Mouse (Mus musculus) liver, adult 2 months (tissue): ENCODE data around the gene Vps29. TPM values are rescaled to one million over a fixed set of nuclear protein-coding genes. Genes with fewer than 3 reads are reported as not detected.

Experiments used
- DNase-seq: peaks from one replicate; pipeline ENCODE4 v3.0.0-alpha.2; 2011; ENCODE audit warnings: low read depth, low spot score; ENCODE audit errors: extremely low read depth
- H3K27ac ChIP-seq: fragments of 200-500 bp; replicated peaks from 2 replicates; pipeline ENCODE4 v1.5.1; 2012; ENCODE audit warnings: low read depth, mild to moderate bottlenecking, control low read depth, inconsistent platforms, low read length; ENCODE audit not compliant: insufficient read depth
- H3K27me3 ChIP-seq: fragments of 200-500 bp; 2 replicates; pipeline ENCODE4 v1.6.1; 2012; ENCODE audit warnings: mild to moderate bottlenecking, moderate library complexity, low read length, inconsistent platforms; ENCODE audit not compliant: control insufficient read depth, insufficient read depth
- H3K36me3 ChIP-seq: fragments of 200-500 bp; 2 replicates; pipeline ENCODE4 v1.6.1; 2012; ENCODE audit warnings: low read length, inconsistent platforms; ENCODE audit not compliant: control insufficient read depth, insufficient read depth
- H3K4me1 ChIP-seq: fragments of 200-500 bp; 2 replicates; pipeline ENCODE4 v1.6.1; 2011; ENCODE audit warnings: low read length; ENCODE audit not compliant: control insufficient read depth, insufficient read depth
- H3K4me3 ChIP-seq: fragments of 200-500 bp; 2 replicates; pipeline ENCODE4 v1.5.1; 2011; ENCODE audit warnings: low read depth, mild to moderate bottlenecking, control low read depth, low read length, moderate library complexity; ENCODE audit not compliant: insufficient read depth
- H3K79me2 ChIP-seq: fragments of 200-500 bp; 2 replicates; pipeline ENCODE4 v1.6.1; 2012; ENCODE audit warnings: inconsistent platforms, mild to moderate bottlenecking, low read length, moderate library complexity; ENCODE audit not compliant: control insufficient read depth, insufficient read depth
- H3K9ac ChIP-seq: fragments of 200-500 bp; 2 replicates; pipeline ENCODE4 v1.6.1; 2012; ENCODE audit warnings: low read depth, mild to moderate bottlenecking, control low read depth, inconsistent platforms, low read length
- CTCF ChIP-seq: fragments of 200-500 bp; IDR thresholded peaks from 2 replicates; pipeline ENCODE4 v1.5.1; 2011; ENCODE audit warnings: low read depth, low read length, control low read depth
- POLR2A ChIP-seq: fragments of 200-500 bp; IDR thresholded peaks from 2 replicates; pipeline ENCODE4 v1.6.1; 2011; ENCODE audit warnings: low read length, control low read depth; ENCODE audit not compliant: insufficient read depth; ENCODE audit errors: extremely low read depth
- whole genome bisulfite sequencing: fragments of 180-500 bp; shearing (Covaris S2); methylation state at CpG from one replicate; pipeline ENCODE4 v1.1.7; 2018; 5-methylcytosine and 5-hydroxymethylcytosine counted together
- polyA plus RNA-seq: library from polyadenylated mRNA; depleted of rRNA; stranded (reverse); fragments of >200 nt; gene quantifications from 2 replicates; pipeline ENCODE4 v1.2.3, GENCODE M21; 2012; rRNA removed
- total RNA-seq: library from RNA; depleted of rRNA; stranded (reverse); fragments of >200 nt; gene quantifications from 2 replicates; pipeline ENCODE4 v1.2.3, GENCODE M21; 2014; rRNA removed

Gene Vps29
- 52.8 and 58.8 TPM in 2 replicates for total RNA-seq
- polyA plus RNA-seq, result 24.9 and 27.9 TPM in 2 replicates

DNA sequence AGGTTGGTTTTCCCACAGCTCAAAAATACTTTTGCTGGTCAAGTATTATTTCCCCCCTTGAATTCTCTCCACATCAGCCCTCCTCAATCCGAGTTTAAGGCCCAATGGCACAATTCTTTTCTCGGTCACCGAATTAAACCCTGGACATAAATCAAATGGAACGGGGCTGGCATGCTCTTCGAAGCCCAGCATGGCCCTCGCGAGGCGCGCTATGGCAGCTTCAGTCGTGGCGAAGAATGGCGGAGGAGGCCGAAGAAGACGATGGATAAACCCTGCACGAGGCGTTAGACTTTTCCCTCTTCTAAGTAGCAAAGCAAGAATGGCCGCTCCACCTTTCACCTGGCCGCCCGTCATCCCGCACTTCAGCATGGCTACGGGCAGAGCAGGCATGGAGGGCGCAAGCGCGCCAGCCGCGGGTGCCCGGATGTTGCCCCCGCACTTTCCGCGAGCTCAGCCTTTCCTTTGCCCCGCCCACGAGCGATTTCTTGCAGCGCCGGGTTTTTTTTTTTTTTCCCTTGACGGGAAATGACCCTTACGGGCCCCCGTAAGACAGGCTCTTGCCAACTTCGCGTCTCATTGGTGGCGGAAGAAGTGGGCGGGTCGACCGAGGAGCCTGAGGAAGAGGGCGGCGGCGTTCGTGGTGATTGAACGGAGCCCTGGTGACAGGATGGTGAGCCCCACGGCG lies at the start of gene Vps29, which contains the start of gene Rad9b:
TSS of gene Vps29 (plus strand) at position 563 of the 685 bp plus-strand sequence.
TSS of gene Rad9b (minus strand) at position 427 of the 685 bp plus-strand sequence.
- H3K27me3 ChIP-seq, result no peaks in the 10 kb centered on the region
- peak within 1 kb of the TSS; percentile 54 for H3K27ac ChIP-seq
- no peaks in the 10 kb centered on the region for H3K4me1 ChIP-seq
- no peaks in the 10 kb centered on the region for H3K36me3 ChIP-seq
- WGBS, result 2% methylated on average over 51 of the region's 51 CpGs
- peak; percentile 90 for DNase-seq
- no peak for TF ChIP-seq CTCF
- no peak for TF ChIP-seq POLR2A
- peak within 1 kb of the TSS; percentile 86 for H3K9ac ChIP-seq
- peaks cover 8% of the 10 kb centered on the region; the same call in 1 of the 2 replicates for H3K79me2 ChIP-seq
- H3K4me3 ChIP-seq, result peak within 1 kb of the TSS; percentile 82

DNA sequence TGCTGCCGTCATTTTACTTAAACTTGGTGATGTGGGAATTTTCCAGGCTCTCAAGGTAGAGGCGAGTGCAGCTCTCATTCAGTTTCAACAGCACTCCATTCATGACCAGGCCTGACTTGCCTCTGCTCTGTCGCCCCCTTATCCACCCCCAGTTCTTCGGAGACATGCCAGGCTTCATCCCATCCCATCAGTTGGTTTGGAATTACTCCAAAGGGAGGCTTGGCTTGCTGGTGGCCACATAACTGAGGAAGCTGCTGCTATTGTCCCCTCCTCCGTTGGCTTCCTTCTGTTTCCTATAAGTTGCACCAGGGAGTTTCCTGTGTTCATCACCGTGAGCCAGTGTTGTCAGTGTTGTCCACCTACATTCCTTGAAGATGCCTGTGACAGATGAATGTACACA lies 49.6 kb upstream of the Vps29 start:
- WGBS, result 76% methylated on average over 6 of the region's 6 CpGs
- no peak overlapping the region for H3K4me3 ChIP-seq
- peaks cover 34% of the 10 kb centered on the region for H3K4me1 ChIP-seq
- H3K27ac ChIP-seq, result no peak overlapping the region
- peaks cover 42% of the 10 kb centered on the region for H3K79me2 ChIP-seq
- no peak overlapping the region for H3K9ac ChIP-seq
- DNase-seq, result no peak
- H3K36me3 ChIP-seq, result peaks cover 6% of the 10 kb centered on the region; the same call in 1 of the 2 replicates
- TF ChIP-seq POLR2A (no peak), CTCF (no peak)
- H3K27me3 ChIP-seq, result no peaks in the 10 kb centered on the region

GRCm38 (mm10) chr5:122305472-122305871 lies 48.7 kb upstream of the Vps29 start:
- H3K4me3 ChIP-seq, result no peak overlapping the region
- DNase-seq, result peak; percentile 73
- peaks cover 6% of the 10 kb centered on the region; the same call in 1 of the 2 replicates for H3K36me3 ChIP-seq
- 44% methylated on average over 7 of the region's 7 CpGs for WGBS
- H3K79me2 ChIP-seq, result peaks cover 34% of the 10 kb centered on the region
- no peak overlapping the region for H3K9ac ChIP-seq
- TF ChIP-seq CTCF, result no peak
- no peak for TF ChIP-seq POLR2A
- peak overlapping the region; percentile 29; the same call in 1 of the 2 replicates for H3K27ac ChIP-seq
- H3K4me1 ChIP-seq, result peaks cover 34% of the 10 kb centered on the region
- no peaks in the 10 kb centered on the region for H3K27me3 ChIP-seq

DNA sequence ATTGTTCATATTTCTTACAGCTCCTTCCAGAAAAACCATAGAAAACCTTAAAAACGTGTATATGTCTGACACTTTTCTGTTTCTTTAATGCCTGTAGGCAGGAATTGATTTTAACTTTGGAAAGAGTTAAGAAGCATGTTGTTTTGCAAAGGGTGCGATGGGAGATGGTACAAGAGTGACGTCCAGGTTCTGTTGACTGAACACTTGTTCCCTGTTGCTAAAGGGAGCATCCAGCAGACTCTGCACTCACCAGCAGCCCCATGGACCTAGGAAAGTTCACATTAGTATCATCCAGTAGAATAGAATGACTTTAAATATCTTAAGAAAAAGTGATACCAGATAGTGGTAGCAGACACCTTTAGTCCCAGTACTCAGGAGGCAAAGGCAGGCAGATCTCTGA lies 47.6 kb upstream of the Vps29 start:
- no peak for TF ChIP-seq CTCF
- TF ChIP-seq POLR2A, result no peak
- peak; percentile 85 for DNase-seq
- Histone ChIP-seq H3K4me3 (no peak overlapping the region), H3K27me3 (no peaks in the 10 kb centered on the region), H3K36me3 (peaks cover 6% of the 10 kb centered on the region; the same call in 1 of the 2 replicates), H3K27ac (peak overlapping the region; percentile 70), H3K4me1 (peaks cover 34% of the 10 kb centered on the region), H3K79me2 (peaks cover 32% of the 10 kb centered on the region), H3K9ac (no peak overlapping the region; the same call in 1 of the 2 replicates)
- WGBS, result 26% methylated on average over 3 of the region's 3 CpGs

DNA sequence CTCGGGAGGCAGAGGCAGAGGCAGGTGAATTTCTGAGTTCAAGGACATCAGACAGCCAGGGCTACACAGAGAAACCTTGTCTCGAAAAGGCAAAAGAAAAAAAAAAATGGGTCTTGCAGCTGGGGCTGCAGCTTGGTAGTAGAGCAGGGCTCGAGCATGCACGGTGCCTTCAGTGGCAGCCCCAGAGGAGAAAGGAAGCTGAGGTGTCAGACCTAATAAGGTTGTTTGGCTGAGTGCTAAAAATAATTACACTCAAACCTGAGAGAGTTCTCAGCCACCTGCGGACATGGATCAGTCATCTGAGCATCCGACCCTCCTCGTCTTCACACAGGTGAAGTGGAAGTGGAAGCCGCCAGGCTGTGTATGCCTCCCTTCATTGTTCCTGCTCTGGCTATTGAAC lies 43.5 kb upstream of the Vps29 start:
- no peaks in the 10 kb centered on the region for H3K27me3 ChIP-seq
- TF ChIP-seq CTCF, result no peak
- TF ChIP-seq POLR2A, result no peak
- WGBS, result 88% methylated on average over 8 of the region's 8 CpGs
- no peak for DNase-seq
- peaks cover 32% of the 10 kb centered on the region for H3K4me1 ChIP-seq
- H3K27ac ChIP-seq, result no peak overlapping the region
- H3K79me2 ChIP-seq, result peaks cover 18% of the 10 kb centered on the region
- no peak overlapping the region for H3K9ac ChIP-seq
- no peak overlapping the region for H3K4me3 ChIP-seq
- peaks cover 6% of the 10 kb centered on the region; the same call in 1 of the 2 replicates for H3K36me3 ChIP-seq

DNA sequence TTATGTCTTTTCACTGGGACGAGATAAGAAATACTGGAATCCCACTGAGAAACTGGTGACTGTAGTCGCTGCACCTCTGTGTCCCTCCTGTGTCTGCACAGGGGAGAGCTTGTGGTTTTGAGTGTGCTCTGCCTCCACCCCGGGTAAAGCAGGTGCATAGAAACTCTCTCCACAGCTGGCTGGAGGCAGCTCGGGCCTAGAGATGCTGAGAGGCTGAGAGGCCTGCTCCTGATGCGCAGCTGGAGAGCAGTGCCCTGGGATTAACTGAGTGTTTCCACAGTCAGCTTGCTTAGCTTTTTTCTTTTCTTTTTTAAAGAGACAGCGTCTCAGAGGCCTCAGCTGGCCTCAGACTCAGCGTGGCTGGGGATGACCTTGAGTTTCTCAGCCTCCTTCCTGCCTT lies 42.5 kb upstream of the Vps29 start:
- TF ChIP-seq CTCF (no peak), POLR2A (no peak)
- no peak for DNase-seq
- peaks cover 6% of the 10 kb centered on the region; the same call in 1 of the 2 replicates for H3K36me3 ChIP-seq
- no peak overlapping the region for H3K9ac ChIP-seq
- peaks cover 31% of the 10 kb centered on the region for H3K4me1 ChIP-seq
- peaks cover 21% of the 10 kb centered on the region for H3K79me2 ChIP-seq
- no peaks in the 10 kb centered on the region for H3K27me3 ChIP-seq
- WGBS, result 82% methylated on average over 7 of the region's 7 CpGs
- no peak overlapping the region for H3K27ac ChIP-seq
- H3K4me3 ChIP-seq, result no peak overlapping the region
